Mouse (Mus musculus) heart, postnatal 25 days (tissue): ENCODE results near the gene Selplg. TPM values are rescaled to one million over a fixed set of nuclear protein-coding genes. Genes with fewer than 3 reads are reported as not detected.
"Not testable (repeated sequence)": the region's sequence is repeated elsewhere in the genome, so short reads cannot be mapped to it uniquely, and the experiment has no call there.

Experiments used
- DNase-seq: peaks from one replicate; pipeline ENCODE4 v3.0.0; 2022; ENCODE audit warnings: low spot score
- intact Hi-C: fragments of 180-260 bp; cut with DNase I; formaldehyde crosslinking; loops from one replicate; pipeline ENCODE4 v1.15.1; 2025
- total RNA-seq, 2 experiments: library from RNA; stranded (reverse); gene quantifications; 2 replicates each; pipeline ENCODE4 v1.2.3; 2021

Selplg gene
- total RNA-seq, 2 experiments from 2014 or later, result 2.4 to 3.6 TPM

- no peak for DNase-seq
- intact Hi-C loops, result no loop called here
These were observed 32.8 kb downstream of the Selplg start for GRCm38 (mm10) chr5:113799691-113800090.

- intact Hi-C loops, result no loop called here
- no peak for DNase-seq
These were observed 33.9 kb downstream of the Selplg start for GRCm38 (mm10) chr5:113798525-113798924.

GRCm38 (mm10) chr5:113797149-113797882 is 35.1 kb downstream of the Selplg start:
- intact Hi-C loops, result no loop called here
- no peak for DNase-seq

- DNase-seq, result no peak
These were observed 35.9 kb downstream of the Selplg start for GRCm38 (mm10) chr5:113796401-113797148.

GRCm38 (mm10) chr5:113791197-113792095 is 41.0 kb downstream of the Selplg start:
- intact Hi-C loops, result no loop called here
- no peak for DNase-seq

More at GRCm38 (mm10) chr5:113796401-113797148, 35.9 kb downstream of the Selplg start:
- intact Hi-C loops, result no loop called here

- DNase-seq, result no peak
- intact Hi-C loops, result no loop called here
These were observed 41.8 kb downstream of the Selplg start for GRCm38 (mm10) chr5:113790453-113791196.

- DNase-seq, result no peak
- intact Hi-C loops, result no loop called here
These were observed 43.2 kb downstream of the Selplg start for GRCm38 (mm10) chr5:113789075-113789788.

GRCm38 (mm10) chr5:113788645-113789044 is 43.8 kb downstream of the Selplg start:
- intact Hi-C loops, result no loop called here
- DNase-seq, result no peak

- DNase-seq, result no peak
- intact Hi-C loops, result no loop called here
These were observed 45.5 kb downstream of the Selplg start for GRCm38 (mm10) chr5:113786985-113787384.

- intact Hi-C loops, DNase-seq: not testable (repeated sequence)
These were observed 48.3 kb downstream of the Selplg start for GRCm38 (mm10) chr5:113784104-113784503.

GRCm38 (mm10) chr5:113783581-113784001 is 48.9 kb downstream of the Selplg start:
- DNase-seq, result peak; percentile 67
- intact Hi-C loops, result no loop called here

- DNase-seq, result peak; percentile 33
- intact Hi-C loops, result no loop called here
These were observed 49.8 kb downstream of the Selplg start for GRCm38 (mm10) chr5:113782624-113783023.

- intact Hi-C loops, result no loop called here
- DNase-seq, result no peak
These were observed 50.6 kb downstream of the Selplg start for GRCm38 (mm10) chr5:113781875-113782274.

- DNase-seq, result no peak
- intact Hi-C loops, result no loop called here
These were observed 51.2 kb downstream of the Selplg start for GRCm38 (mm10) chr5:113781254-113781653.

GRCm38 (mm10) chr5:113780763-113781162 is 51.7 kb downstream of the Selplg start:
- no peak for DNase-seq
- intact Hi-C loops, result no loop called here

GRCm38 (mm10) chr5:113780082-113780752 is 52.2 kb downstream of the Selplg start:
- no peak for DNase-seq
- intact Hi-C loops, result no loop called here

GRCm38 (mm10) chr5:113779569-113779968 is 52.9 kb downstream of the Selplg start:
- intact Hi-C loops, result no loop called here

GRCm38 (mm10) chr5:113777728-113778127 is 54.7 kb downstream of the Selplg start:
- intact Hi-C loops, DNase-seq: not testable (repeated sequence)

More at GRCm38 (mm10) chr5:113779569-113779968, 52.9 kb downstream of the Selplg start:
- DNase-seq, result no peak
